Mouse (Mus musculus) liver, embryonic 14.5 days (tissue): ENCODE results near the gene Vapa. TPM values are rescaled to one million over a fixed set of nuclear protein-coding genes. Genes with fewer than 3 reads are reported as not detected.

Source experiments
- ATAC-seq: fragments of 200-750 bp; cut with Nextera tagmentation; 2 replicates; pipeline ENCODE4 v1.8.0; 2017; ENCODE audit warnings: moderate number of reproducible peaks, mild to moderate bottlenecking, moderate library complexity; ENCODE audit not compliant: insufficient read depth
- DNase-seq, 3 experiments: peaks; one replicate each; pipeline ENCODE4 v3.0.0-alpha.2; 2012 to 2013; ENCODE audit warnings: low read depth in 3 of 3, low spot score in 3 of 3
- H3K27ac ChIP-seq: fragments of 300-500 bp; sonication (generic); 2 replicates; pipeline ENCODE4 v1.5.1; 2014; ENCODE audit warnings: moderate library complexity, mild to moderate bottlenecking, control low read depth, inconsistent platforms
- H3K27me3 ChIP-seq: fragments of 300-500 bp; sonication (generic); 2 replicates; pipeline ENCODE4 v1.6.1; 2014; ENCODE audit warnings: mild to moderate bottlenecking, low read length, moderate library complexity; ENCODE audit not compliant: control insufficient read depth, insufficient read depth
- H3K36me3 ChIP-seq: fragments of 300-500 bp; sonication (generic); replicated peaks from 2 replicates; pipeline ENCODE4 v1.6.1; 2014; ENCODE audit warnings: low read depth; ENCODE audit not compliant: control insufficient read depth, insufficient read depth
- H3K4me1 ChIP-seq, 2 experiments: fragments of 200-500 bp in 1 of 2; fragments of 300-500 bp in 1 of 2; sonication (generic) in 1 of 2; replicated peaks; 2 replicates each; pipeline ENCODE4 v1.6.1; 2012 to 2014; ENCODE audit warnings: antibody characterized with exemption in 1 of 2, inconsistent platforms in 1 of 2, low read length in 1 of 2; ENCODE audit not compliant: control insufficient read depth in 2 of 2, insufficient read depth in 2 of 2
- H3K4me2 ChIP-seq: fragments of 300-500 bp; sonication (generic); 2 replicates; pipeline ENCODE4 v1.6.1; 2014; ENCODE audit warnings: low read depth, mild to moderate bottlenecking, control low read depth, moderate library complexity
- H3K4me3 ChIP-seq, 2 experiments: fragments of 200-500 bp in 1 of 2; fragments of 300-500 bp in 1 of 2; sonication (generic) in 1 of 2; 2 replicates each; pipeline ENCODE4 v1.5.1; 2012 to 2014; ENCODE audit warnings: low read depth in 2 of 2, low read length in 2 of 2, mild to moderate bottlenecking in 2 of 2, control low read depth in 1 of 2, inconsistent platforms in 1 of 2, moderate library complexity in 1 of 2; ENCODE audit not compliant: insufficient read depth in 1 of 2
- H3K9ac ChIP-seq: fragments of 300-500 bp; sonication (generic); replicated peaks from 2 replicates; pipeline ENCODE4 v1.6.1; 2014; ENCODE audit warnings: mild to moderate bottlenecking, control low read depth, moderate library complexity
- H3K9me3 ChIP-seq: fragments of 300-500 bp; sonication (generic); 2 replicates; pipeline ENCODE4 v1.6.1; 2016; ENCODE audit warnings: low read length, mixed read lengths; ENCODE audit not compliant: control insufficient read depth
- CTCF ChIP-seq: IDR thresholded peaks from 2 replicates; pipeline ENCODE4 v1.5.1; 2016; ENCODE audit warnings: antibody characterized with exemption, low read depth, control low read depth
- EP300 ChIP-seq: IDR thresholded peaks from 2 replicates; pipeline ENCODE4 v1.6.1; 2016; ENCODE audit warnings: antibody characterized with exemption, low read depth
- WGBS: fragments of 180-500 bp; shearing (Covaris S2); extraction: QIAGEN DNeasy Blood & Tissue Kit; methylation state at CpG from one replicate; pipeline ENCODE4 v1.1.7; 2014; ENCODE audit not compliant: insufficient replicate concordance; 5-methylcytosine and 5-hydroxymethylcytosine counted together
- polyA plus RNA-seq, 2 experiments: library from polyadenylated mRNA; depleted of rRNA in 1 of 2; stranded (reverse) in 1 of 2; unstranded in 1 of 2; fragments of >200 nt; fragmentation: Nextera tagmentation in 1 of 2; extraction: Ambion mirVana in 1 of 2; gene quantifications; 2 replicates each; pipeline versions ENCODE4 v1.2.1 to v1.2.3; 2012 to 2014

The Vapa gene
- polyA plus RNA-seq, 2 experiments = 17.1 to 62.9 TPM

GRCm38 (mm10) chr17:65626301-65626700 lies 12.9 kb upstream of the Vapa start:
- Histone ChIP-seq H3K4me3 (no peak overlapping the region), H3K4me1 (no peaks in the 10 kb centered on the region), H3K4me2 (no peak overlapping the region), H3K9ac (no peak overlapping the region), H3K36me3 (no peaks in the 10 kb centered on the region), H3K27me3 (no peaks in the 10 kb centered on the region), H3K9me3 (no peaks in the 10 kb centered on the region), H3K27ac (no peak overlapping the region)
- no peak for ATAC-seq
- TF ChIP-seq EP300 (no peak), CTCF (no peak)
- DNase-seq = no peak
- WGBS = 70% methylated on average over 6 of the region's 6 CpGs

GRCm38 (mm10) chr17:65625563-65625962 lies 12.2 kb upstream of the Vapa start:
- ATAC-seq (no peak), DNase-seq (no peak)
- H3K36me3 ChIP-seq = no peaks in the 10 kb centered on the region
- 65% methylated on average over 6 of the region's 6 CpGs for WGBS
- no peaks in the 10 kb centered on the region for H3K9me3 ChIP-seq
- TF ChIP-seq CTCF (no peak), EP300 (no peak)
- H3K4me1 ChIP-seq = no peaks in the 10 kb centered on the region
- H3K9ac ChIP-seq = no peak overlapping the region
- no peaks in the 10 kb centered on the region for H3K27me3 ChIP-seq
- no peak overlapping the region for H3K4me3 ChIP-seq
- no peak overlapping the region for H3K4me2 ChIP-seq
- no peak overlapping the region for H3K27ac ChIP-seq

GRCm38 (mm10) chr17:65623130-65623529 lies 9.8 kb upstream of the Vapa start:
- Histone ChIP-seq H3K4me1 (no peaks in the 10 kb centered on the region), H3K9ac (no peak overlapping the region), H3K27ac (no peak overlapping the region), H3K4me3 (no peak overlapping the region), H3K27me3 (no peaks in the 10 kb centered on the region), H3K4me2 (no peak overlapping the region), H3K36me3 (no peaks in the 10 kb centered on the region), H3K9me3 (no peaks in the 10 kb centered on the region)
- ATAC-seq = no peak
- TF ChIP-seq CTCF (no peak), EP300 (no peak)
- DNase-seq = no peak

GRCm38 (mm10) chr17:65618431-65618830 lies 5.1 kb upstream of the Vapa start:
- Histone ChIP-seq H3K9ac (no peak overlapping the region), H3K4me2 (no peak overlapping the region), H3K4me3 (no peak overlapping the region), H3K4me1 (no peaks in the 10 kb centered on the region; a peak in 1 of 4 replicates), H3K27me3 (no peaks in the 10 kb centered on the region), H3K36me3 (no peaks in the 10 kb centered on the region), H3K27ac (no peak overlapping the region), H3K9me3 (no peaks in the 10 kb centered on the region)
- no peak for TF ChIP-seq CTCF
- TF ChIP-seq EP300 = no peak
- no peak for DNase-seq
- ATAC-seq = no peak
- WGBS = 78% methylated on average over 2 of the region's 2 CpGs

- H3K9me3 ChIP-seq = no peaks in the 10 kb centered on the region
- H3K9ac ChIP-seq = no peak overlapping the region
- ATAC-seq = no peak
- no peak overlapping the region for H3K27ac ChIP-seq
- TF ChIP-seq CTCF (no peak), EP300 (no peak)
- H3K36me3 ChIP-seq = no peaks in the 10 kb centered on the region
- peaks cover 4 to 5% of the 10 kb centered on the region in 2 experiments for H3K4me1 ChIP-seq
- DNase-seq = no peak
- H3K4me2 ChIP-seq = no peak overlapping the region
- 36% methylated on average over 3 of the region's 3 CpGs for WGBS
- no peaks in the 10 kb centered on the region for H3K27me3 ChIP-seq
- H3K4me3 ChIP-seq = no peak overlapping the region
These were observed 2.3 kb upstream of the Vapa start for GRCm38 (mm10) chr17:65615678-65616077.
